Mouse (Mus musculus) kidney, embryonic 16.5 days (tissue): ENCODE data around the gene Katnal1. TPM values are rescaled to one million over a fixed set of nuclear protein-coding genes. Genes with fewer than 3 reads are reported as not detected.

Source experiments
- polyA plus RNA-seq: library from polyadenylated mRNA; unstranded; fragments of >200 nt; fragmentation: Nextera tagmentation; extraction: Ambion mirVana; gene quantifications from 2 replicates; pipeline ENCODE4 v1.2.1, GENCODE M21; 2015

The Katnal1 gene
- polyA plus RNA-seq, 1 experiment from 2014 or later: 10.0 TPM

Other genes with a start within 250 kb of the Katnal1 start
- 0.42 TPM in 1 of 2 replicates, not detected in the other for gene Gm42791, start 65.8 kb upstream of the Katnal1 start, polyA plus RNA-seq